Mouse (Mus musculus) MEL (cell line): Measurements from ENCODE around the gene Tfap2c. TPM values are rescaled to one million over a fixed set of nuclear protein-coding genes. Genes with fewer than 3 reads are reported as not detected.

ENCODE experiments used
- DNase-seq: peaks from one replicate; pipeline ENCODE4 v3.0.0; 2011; ENCODE audit warnings: low read depth, low spot score
- H3K27ac ChIP-seq: 2 replicates; pipeline ENCODE4 v1.5.1; 2012; ENCODE audit warnings: low read depth, mild to moderate bottlenecking, control low read depth, low read length, moderate library complexity; ENCODE audit not compliant: control insufficient read depth
- H3K27me3 ChIP-seq, 2 experiments: fragments of 150-350 bp in 1 of 2; sonication (generic) in 1 of 2; 2 replicates each; pipeline ENCODE4 v1.6.1; 2012; ENCODE audit warnings: low read length in 2 of 2, mild to moderate bottlenecking in 2 of 2, improper control_type of control experiment in 1 of 2, moderate library complexity in 1 of 2; ENCODE audit not compliant: insufficient read depth in 2 of 2, control insufficient read depth in 1 of 2
- H3K36me3 ChIP-seq, 2 experiments: 2 replicates each; pipeline ENCODE4 v1.6.1; 2012 to 2014; ENCODE audit warnings: low read length in 2 of 2, improper control_type of control experiment in 1 of 2, inconsistent platforms in 1 of 2, mild to moderate bottlenecking in 1 of 2; ENCODE audit not compliant: insufficient read depth in 2 of 2, control insufficient read depth in 1 of 2
- H3K4me1 ChIP-seq, 2 experiments: fragments of 150-350 bp in 1 of 2; sonication (generic) in 1 of 2; 2 replicates each; pipeline ENCODE4 v1.6.1; 2012; ENCODE audit warnings: low read length in 2 of 2, improper control_type of control experiment in 1 of 2, mild to moderate bottlenecking in 1 of 2; ENCODE audit not compliant: insufficient read depth in 2 of 2, control insufficient read depth in 1 of 2
- H3K4me3 ChIP-seq, 2 experiments: fragments of 150-350 bp in 1 of 2; sonication (generic) in 1 of 2; 2 replicates each; pipeline ENCODE4 v1.5.1; 2012; ENCODE audit warnings: low read depth in 2 of 2, low read length in 2 of 2, mild to moderate bottlenecking in 2 of 2, moderate library complexity in 2 of 2, control low read depth in 1 of 2, improper control_type of control experiment in 1 of 2; ENCODE audit not compliant: control insufficient read depth in 1 of 2, insufficient read depth in 1 of 2
- H3K79me2 ChIP-seq: 2 replicates; pipeline ENCODE4 v1.6.1; 2012; ENCODE audit warnings: mild to moderate bottlenecking, low read length, moderate library complexity; ENCODE audit not compliant: control insufficient read depth, poor library complexity, insufficient read depth
- H3K9ac ChIP-seq: 2 replicates; pipeline ENCODE4 v1.6.1; 2012; ENCODE audit warnings: low read depth, mild to moderate bottlenecking, control low read depth, low read length, moderate library complexity; ENCODE audit not compliant: control insufficient read depth, poor library complexity, severe bottlenecking
- H3K9me3 ChIP-seq: fragments of 150-350 bp; sonication (generic); replicated peaks from 2 replicates; pipeline ENCODE4 v1.6.1; 2012; ENCODE audit warnings: mild to moderate bottlenecking, low read length, improper control_type of control experiment, moderate library complexity; ENCODE audit not compliant: insufficient read depth
- BHLHE40 ChIP-seq: IDR thresholded peaks from 2 replicates; pipeline ENCODE4 v1.6.1; 2012; ENCODE audit warnings: low read depth, mild to moderate bottlenecking, inconsistent platforms, low read length, improper control_type of control experiment, borderline replicate concordance
- CTCF ChIP-seq, 3 experiments: IDR thresholded peaks in 2 of 3; conservative IDR thresholded peaks in 1 of 3; 2 replicates each; pipeline ENCODE4 v1.5.1; 2011 to 2012; ENCODE audit warnings: low read length in 3 of 3, low read depth in 2 of 3, mild to moderate bottlenecking in 2 of 3, improper control_type of control experiment in 1 of 3, inconsistent platforms in 1 of 3, mixed read lengths in 1 of 3, moderate library complexity in 1 of 3; ENCODE audit not compliant: control insufficient read depth in 1 of 3, insufficient read depth in 1 of 3, poor library complexity in 1 of 3, severe bottlenecking in 1 of 3
- E2F4 ChIP-seq: IDR thresholded peaks from 2 replicates; pipeline ENCODE4 v1.6.1; 2011; ENCODE audit warnings: low read depth, low read length, improper control_type of control experiment, borderline replicate concordance
- GATA1 ChIP-seq: IDR thresholded peaks from 2 replicates; pipeline ENCODE4 v1.6.1; 2011; ENCODE audit warnings: low read depth, low read length, improper control_type of control experiment
- HCFC1 ChIP-seq: IDR thresholded peaks from 2 replicates; pipeline ENCODE4 v1.6.1; 2012; ENCODE audit warnings: low read depth, mild to moderate bottlenecking, inconsistent platforms, low read length, improper control_type of control experiment, moderate library complexity
- JUND ChIP-seq: IDR thresholded peaks from 2 replicates; pipeline ENCODE4 v1.6.1; 2011; ENCODE audit warnings: low read depth, mild to moderate bottlenecking, improper control_type of control experiment, low read length
- KAT2A ChIP-seq: conservative IDR thresholded peaks from 2 replicates; pipeline ENCODE4 v1.6.1; 2012; ENCODE audit warnings: low read depth, low read length, improper control_type of control experiment, inconsistent platforms
- MEF2A ChIP-seq: IDR thresholded peaks from 2 replicates; pipeline ENCODE4 v1.6.1; 2014; ENCODE audit warnings: low read depth, mild to moderate bottlenecking, inconsistent platforms, low read length, improper control_type of control experiment; ENCODE audit not compliant: poor library complexity, insufficient replicate concordance, severe bottlenecking; ENCODE audit errors: extremely low read depth
- MXI1 ChIP-seq: IDR thresholded peaks from 2 replicates; pipeline ENCODE4 v1.6.1; 2011; ENCODE audit warnings: mild to moderate bottlenecking, low read depth, low read length, improper control_type of control experiment
- NELFE ChIP-seq: IDR thresholded peaks from 2 replicates; pipeline ENCODE4 v1.6.1; 2011; ENCODE audit warnings: low read depth, low read length, improper control_type of control experiment
- NRF1 ChIP-seq: IDR thresholded peaks from 2 replicates; pipeline ENCODE4 v1.6.1; 2014; ENCODE audit warnings: low read depth, mild to moderate bottlenecking, inconsistent platforms, low read length, improper control_type of control experiment, moderate library complexity; ENCODE audit not compliant: poor library complexity, insufficient read depth, severe bottlenecking
- POLR2AphosphoS2 ChIP-seq: IDR thresholded peaks from 2 replicates; pipeline ENCODE4 v1.6.1; 2011; ENCODE audit warnings: low read length, improper control_type of control experiment
- POLR2AphosphoS5 ChIP-seq: IDR thresholded peaks from 2 replicates; pipeline ENCODE4 v1.6.1; 2012; ENCODE audit warnings: low read depth, borderline replicate concordance, mild to moderate bottlenecking, inconsistent platforms, low read length, moderate library complexity, mixed read lengths
- TBP ChIP-seq: IDR thresholded peaks from 2 replicates; pipeline ENCODE4 v1.8.0; 2011; ENCODE audit warnings: low read depth, low read length, improper control_type of control experiment
- UBTF ChIP-seq: IDR thresholded peaks from 2 replicates; pipeline ENCODE4 v1.6.1; 2012; ENCODE audit warnings: low read depth, mild to moderate bottlenecking, inconsistent platforms, low read length, improper control_type of control experiment, moderate library complexity, borderline replicate concordance; ENCODE audit not compliant: insufficient read depth
- USF2 ChIP-seq, 2 experiments: IDR thresholded peaks; 2 replicates each; pipeline ENCODE4 v1.6.1; 2011 to 2012; ENCODE audit warnings: improper control_type of control experiment in 2 of 2, low read length in 2 of 2, borderline replicate concordance in 1 of 2, inconsistent platforms in 1 of 2, low read depth in 1 of 2, mild to moderate bottlenecking in 1 of 2; ENCODE audit not compliant: insufficient read depth in 1 of 2
- ZC3H11A ChIP-seq: IDR thresholded peaks from 2 replicates; pipeline ENCODE4 v1.6.1; 2012; ENCODE audit warnings: low read depth, mild to moderate bottlenecking, inconsistent platforms, low read length, improper control_type of control experiment
- ZMIZ1 ChIP-seq: IDR thresholded peaks from 2 replicates; pipeline ENCODE4 v1.6.1; 2012; ENCODE audit warnings: low read depth, mild to moderate bottlenecking, inconsistent platforms, low read length, improper control_type of control experiment, moderate library complexity
- ZNF384 ChIP-seq: IDR thresholded peaks from 2 replicates; pipeline ENCODE4 v1.6.1; 2012; ENCODE audit warnings: low read depth, mild to moderate bottlenecking, inconsistent platforms, low read length, improper control_type of control experiment
- polyA plus RNA-seq, 2 experiments: library from polyadenylated mRNA; stranded (reverse) in 1 of 2; unstranded in 1 of 2; fragments of >175 nt in 1 of 2; fragments of >200 nt in 1 of 2; gene quantifications; 2 replicates each; pipeline versions ENCODE4 v1.2.1 to v1.2.4; 2012; ENCODE audit warnings: low replicate concordance in 2 of 2, low read depth in 1 of 2; ENCODE audit not compliant: insufficient read length in 2 of 2, insufficient read depth in 1 of 2, missing spikeins in 1 of 2
- total RNA-seq: library from RNA; depleted of rRNA; stranded (reverse); fragments of 300-350 nt; gene quantifications from 2 replicates; pipeline ENCODE4 v1.2.3, GENCODE M21; 2012

Tfap2c gene
- total and polyA plus RNA-seq, 3 experiments, result not detected

GRCm38 (mm10) chr2:172522528-172522927, 26.9 kb upstream of the Tfap2c start:
- no peak overlapping the region for H3K4me3 ChIP-seq
- H3K4me1 ChIP-seq, result no peaks in the 10 kb centered on the region
- TF ChIP-seq HCFC1 (no peak), NELFE (no peak), MEF2A (no peak), USF2 (IDR thresholded peaks at IDR 0.05; ENCODE audit: borderline replicate concordance in 1 of 2, insufficient read depth in 1 of 2, low read depth in 1 of 2, low read length in 2 of 2) (no peak), ZMIZ1 (no peak), TBP (no peak), NRF1 (no peak), ZNF384 (no peak), POLR2AphosphoS2 (no peak), CTCF (IDR thresholded peaks at IDR 0.05 in 2 of 3, conservative IDR thresholded peaks at IDR 0.05 in 1 of 3; ENCODE audit: control insufficient read depth in 1 of 3, insufficient read depth in 1 of 3, low read depth in 2 of 3, low read length in 3 of 3, poor library complexity in 1 of 3, severe bottlenecking in 1 of 3) (no peak), ZC3H11A (no peak), E2F4 (no peak), JUND (no peak), KAT2A (no peak), UBTF (no peak), BHLHE40 (no peak)
- TF ChIP-seq, all 39 proteins: peak for 0
- Histone ChIP-seq H3K27me3 (no peaks in the 10 kb centered on the region), H3K9me3 (no peaks in the 10 kb centered on the region), H3K27ac (no peak overlapping the region), H3K36me3 (no peaks in the 10 kb centered on the region), H3K79me2 (no peaks in the 10 kb centered on the region), H3K9ac (no peak overlapping the region)
- DNase-seq, result no peak

- TF ChIP-seq KAT2A (no peak), ZMIZ1 (no peak), NRF1 (no peak), BHLHE40 (no peak), POLR2AphosphoS5 (no peak), GATA1 (no peak), NELFE (no peak), MXI1 (no peak)
- Histone ChIP-seq H3K9ac (no peak overlapping the region), H3K79me2 (no peaks in the 10 kb centered on the region), H3K36me3 (no peaks in the 10 kb centered on the region), H3K27me3 (no peaks in the 10 kb centered on the region), H3K4me1 (no peaks in the 10 kb centered on the region), H3K4me3 (no peak overlapping the region), H3K27ac (no peak overlapping the region), H3K9me3 (no peaks in the 10 kb centered on the region)
- DNase-seq, result no peak
These were observed 22.2 kb upstream of the Tfap2c start for GRCm38 (mm10) chr2:172527175-172527574.
